Mouse (Mus musculus): ENCODE results near the gene F2rl2. TPM values are rescaled to one million over a fixed set of nuclear protein-coding genes. Genes with fewer than 3 reads are reported as not detected.

F2rl2 gene
- polyA plus RNA-seq, 1 experiment from 2014 or later: 13.0 TPM

DNA sequence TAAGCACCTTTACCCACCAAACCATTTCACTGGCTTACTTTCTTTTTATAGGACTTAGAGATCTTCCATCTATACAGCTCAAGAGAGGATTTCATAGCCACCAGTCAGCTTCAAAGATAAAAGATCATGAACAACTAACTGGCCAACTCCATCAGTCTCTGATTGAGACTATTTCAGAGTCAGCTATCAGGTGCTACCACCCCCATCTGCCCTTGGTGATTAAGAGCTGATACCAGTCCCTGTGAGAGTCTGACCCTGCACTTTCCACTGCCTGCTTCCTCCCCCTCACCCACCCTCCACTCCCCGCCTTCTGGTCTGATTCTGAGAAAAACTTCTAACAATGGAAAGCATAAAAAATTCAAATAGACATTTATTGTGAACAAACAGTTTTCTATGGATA is 8.1 kb upstream of the F2rl2 start:
- peaks cover 14% of the 10 kb centered on the region for H3K4me1 ChIP-seq (ENCODE audit: insufficient read depth)
- no peak for TF ChIP-seq CTCF (IDR thresholded peaks at IDR 0.05; ENCODE audit: low read depth)
- TF ChIP-seq EP300 (IDR thresholded peaks at IDR 0.05; ENCODE audit: low read depth): peak; percentile 88
- no peaks in the 10 kb centered on the region for H3K27me3 ChIP-seq (ENCODE audit: insufficient read depth, low read length)
- WGBS (ENCODE audit: insufficient replicate concordance): 53% methylated on average over 1 of the region's 1 CpGs
- ATAC-seq (peak; percentile 63), DNase-seq (peak; percentile 42)
- H3K4me2 ChIP-seq (ENCODE audit: low read depth, low read length): peak overlapping the region; percentile 27; the same call in 1 of the 2 replicates
- no peaks in the 10 kb centered on the region for H3K9me3 ChIP-seq (ENCODE audit: low read length)
- H3K36me3 ChIP-seq (replicated peaks; ENCODE audit: insufficient read depth, low read length): peaks cover 31% of the 10 kb centered on the region
- no peak overlapping the region for H3K4me3 ChIP-seq (ENCODE audit: low read depth, low read length)
- H3K27ac ChIP-seq (ENCODE audit: low read depth): no peak overlapping the region
- H3K9ac ChIP-seq (replicated peaks): no peak overlapping the region

DNA sequence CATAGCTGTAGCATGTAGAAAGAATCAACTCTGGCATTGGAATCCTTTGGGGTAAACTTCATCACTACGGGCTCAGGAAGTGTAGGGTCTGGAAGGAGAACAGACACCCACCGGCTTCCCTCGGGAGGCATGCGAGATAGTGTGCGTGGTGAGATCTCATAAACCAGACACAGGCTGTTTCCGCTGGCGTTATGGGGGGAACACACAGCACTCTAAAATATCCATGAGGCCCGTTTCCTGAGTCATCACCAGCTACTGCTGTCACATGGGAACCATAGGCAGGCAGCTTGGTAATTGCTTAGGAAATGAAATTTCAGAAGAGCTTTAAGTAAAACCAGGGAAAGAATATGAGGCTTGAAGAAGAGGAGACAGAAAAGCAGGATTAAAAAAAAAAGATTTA is 4.5 kb upstream of the F2rl2 start:
- H3K27ac ChIP-seq (ENCODE audit: low read depth): no peak overlapping the region
- no peak overlapping the region for H3K9ac ChIP-seq (replicated peaks)
- H3K27me3 ChIP-seq (ENCODE audit: insufficient read depth, low read length): no peaks in the 10 kb centered on the region
- no peak overlapping the region for H3K4me3 ChIP-seq (ENCODE audit: low read depth, low read length)
- no peak for TF ChIP-seq CTCF (IDR thresholded peaks at IDR 0.05; ENCODE audit: low read depth)
- no peak for TF ChIP-seq EP300 (IDR thresholded peaks at IDR 0.05; ENCODE audit: low read depth)
- peaks cover 23% of the 10 kb centered on the region for H3K36me3 ChIP-seq (replicated peaks; ENCODE audit: insufficient read depth, low read length)
- H3K4me1 ChIP-seq (ENCODE audit: insufficient read depth): peaks cover 21% of the 10 kb centered on the region
- ATAC-seq: no peak
- no peaks in the 10 kb centered on the region for H3K9me3 ChIP-seq (ENCODE audit: low read length)
- DNase-seq: no peak
- 63% methylated on average over 8 of the region's 8 CpGs for WGBS (ENCODE audit: insufficient replicate concordance)
- no peak overlapping the region for H3K4me2 ChIP-seq (ENCODE audit: low read depth, low read length)

DNA sequence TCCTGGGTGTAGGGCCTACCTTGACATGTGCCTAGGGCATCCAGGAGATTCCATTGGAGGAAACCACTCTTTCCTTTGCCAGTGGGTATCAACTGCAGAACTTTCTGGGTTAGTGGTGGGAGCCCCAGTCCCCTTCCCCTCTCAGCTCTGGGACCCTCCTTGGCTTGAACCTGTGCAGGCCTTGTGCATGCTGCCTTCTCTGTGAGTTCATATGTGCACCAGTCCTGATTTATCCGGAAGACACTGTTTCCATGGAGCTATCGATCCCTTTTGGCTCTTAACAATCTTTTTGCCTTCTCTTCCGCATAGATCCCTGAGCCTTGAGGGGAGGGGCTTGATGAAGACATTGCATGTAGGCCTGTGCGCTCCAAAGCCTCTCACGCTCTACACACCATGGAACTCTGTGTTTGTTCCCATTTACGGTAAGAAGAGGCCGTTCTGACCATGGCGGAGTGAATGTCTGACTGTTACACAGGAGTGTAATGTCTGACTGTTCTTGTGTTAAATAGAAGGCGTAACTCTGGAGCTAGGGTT is 466 bp upstream of the F2rl2 start:
- 90% methylated on average over 9 of the region's 9 CpGs for WGBS (ENCODE audit: insufficient replicate concordance)
- Histone ChIP-seq H3K9ac (replicated peaks) (no peak overlapping the region), H3K4me3 (ENCODE audit: low read depth, low read length) (no peak overlapping the region), H3K4me1 (ENCODE audit: insufficient read depth) (peaks cover 6% of the 10 kb centered on the region; the same call in 1 of the 2 replicates), H3K27ac (ENCODE audit: low read depth) (no peak overlapping the region), H3K4me2 (ENCODE audit: low read depth, low read length) (no peak overlapping the region), H3K9me3 (ENCODE audit: low read length) (no peaks in the 10 kb centered on the region), H3K27me3 (ENCODE audit: insufficient read depth, low read length) (no peaks in the 10 kb centered on the region), H3K36me3 (replicated peaks; ENCODE audit: insufficient read depth, low read length) (peaks cover 13% of the 10 kb centered on the region)
- TF ChIP-seq CTCF (IDR thresholded peaks at IDR 0.05; ENCODE audit: low read depth) (no peak), EP300 (IDR thresholded peaks at IDR 0.05; ENCODE audit: low read depth) (no peak)
- DNase-seq (no peak), ATAC-seq (no peak)

DNA sequence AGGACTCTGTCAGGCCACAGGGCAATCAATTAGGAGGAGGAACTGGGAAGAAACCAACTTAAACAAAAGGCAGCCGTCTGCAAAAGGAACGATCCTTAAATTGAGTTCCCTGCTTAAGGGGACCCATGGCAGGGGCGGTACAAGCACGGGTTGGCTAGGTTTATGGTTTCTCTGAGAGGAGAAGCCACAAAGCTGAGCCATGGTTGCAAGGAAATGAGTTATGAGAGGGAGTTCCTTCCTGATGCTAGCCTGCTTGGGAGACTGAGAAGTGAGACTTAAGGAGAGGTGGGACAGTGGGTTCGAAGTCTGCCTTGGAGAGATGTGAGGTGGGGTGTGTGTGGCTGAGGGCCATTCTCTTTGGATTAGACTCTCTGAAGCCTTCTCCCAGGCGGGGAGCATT is 1.2 kb downstream of the F2rl2 start:
- Histone ChIP-seq H3K4me1 (ENCODE audit: insufficient read depth) (peaks cover 6% of the 10 kb centered on the region; the same call in 1 of the 2 replicates), H3K9me3 (ENCODE audit: low read length) (no peaks in the 10 kb centered on the region), H3K27ac (ENCODE audit: low read depth) (no peak overlapping the region), H3K4me3 (ENCODE audit: low read depth, low read length) (no peak overlapping the region), H3K9ac (replicated peaks) (no peak overlapping the region), H3K36me3 (replicated peaks; ENCODE audit: insufficient read depth, low read length) (peaks cover 7% of the 10 kb centered on the region; the same call in 1 of the 2 replicates), H3K27me3 (ENCODE audit: insufficient read depth, low read length) (no peaks in the 10 kb centered on the region), H3K4me2 (ENCODE audit: low read depth, low read length) (0 out of 2 replicates have a peak overlapping the region, but pooled peaks have one; percentile 10)
- DNase-seq (no peak), ATAC-seq (no peak)
- no peak for TF ChIP-seq EP300 (IDR thresholded peaks at IDR 0.05; ENCODE audit: low read depth)
- TF ChIP-seq CTCF (IDR thresholded peaks at IDR 0.05; ENCODE audit: low read depth): no peak
- 30% methylated on average over 6 of the region's 6 CpGs for WGBS (ENCODE audit: insufficient replicate concordance)

DNA sequence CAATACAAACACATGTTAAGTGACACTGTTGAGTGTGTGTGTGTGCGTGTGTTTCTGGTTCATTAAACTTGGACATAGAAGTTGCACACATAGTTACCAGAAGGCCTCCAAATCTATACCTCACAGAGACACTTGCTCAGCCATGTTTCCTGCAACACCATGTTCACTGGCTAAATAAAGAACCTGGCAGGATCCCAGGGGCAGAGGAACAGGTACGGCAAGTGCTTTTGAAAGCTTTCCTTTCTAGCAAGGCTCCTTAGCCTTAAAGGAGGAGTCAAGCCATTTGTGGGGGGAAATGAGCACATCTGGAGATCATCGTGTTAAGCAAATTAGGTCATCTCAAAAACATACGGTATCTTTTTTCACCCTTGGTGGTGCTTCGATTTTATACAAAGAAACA is 6.7 kb downstream of the F2rl2 start:
- 75% methylated on average over 5 of the region's 5 CpGs for WGBS (ENCODE audit: insufficient replicate concordance)
- Histone ChIP-seq H3K27me3 (ENCODE audit: insufficient read depth, low read length) (no peaks in the 10 kb centered on the region), H3K4me3 (ENCODE audit: low read depth, low read length) (no peak overlapping the region), H3K9ac (replicated peaks) (no peak overlapping the region), H3K4me1 (ENCODE audit: insufficient read depth) (no peaks in the 10 kb centered on the region), H3K4me2 (ENCODE audit: low read depth, low read length) (no peak overlapping the region), H3K9me3 (ENCODE audit: low read length) (no peaks in the 10 kb centered on the region), H3K27ac (ENCODE audit: low read depth) (no peak overlapping the region), H3K36me3 (replicated peaks; ENCODE audit: insufficient read depth, low read length) (peaks cover 16% of the 10 kb centered on the region)
- no peak for ATAC-seq
- DNase-seq: no peak
- TF ChIP-seq CTCF (IDR thresholded peaks at IDR 0.05; ENCODE audit: low read depth) (no peak), EP300 (IDR thresholded peaks at IDR 0.05; ENCODE audit: low read depth) (no peak)

DNA sequence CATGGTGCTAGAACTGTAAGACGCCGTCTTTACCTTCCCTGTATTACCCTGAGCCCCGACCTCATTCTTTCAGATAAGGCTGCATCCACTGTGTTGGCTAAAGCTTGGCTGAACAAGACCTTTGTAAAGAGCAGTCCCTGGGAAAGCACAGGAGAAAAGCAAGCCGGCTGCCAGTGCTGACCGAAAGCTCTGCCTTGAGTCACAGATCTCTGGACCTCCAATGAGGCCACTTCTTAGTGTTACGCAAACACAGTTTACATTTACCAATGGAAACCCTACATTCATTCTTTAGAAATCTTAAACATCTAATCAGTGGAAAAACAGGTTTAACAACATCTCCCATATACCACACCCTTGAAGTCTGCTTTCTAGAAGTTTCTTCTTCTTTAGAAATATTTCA is 8.9 kb downstream of the F2rl2 start:
- H3K9me3 ChIP-seq (ENCODE audit: low read length): no peaks in the 10 kb centered on the region
- DNase-seq: no peak
- 87% methylated on average over 6 of the region's 6 CpGs for WGBS (ENCODE audit: insufficient replicate concordance)
- H3K36me3 ChIP-seq (replicated peaks; ENCODE audit: insufficient read depth, low read length): peaks cover 16% of the 10 kb centered on the region
- H3K4me1 ChIP-seq (ENCODE audit: insufficient read depth): no peaks in the 10 kb centered on the region
- no peak overlapping the region for H3K4me3 ChIP-seq (ENCODE audit: low read depth, low read length)
- H3K27me3 ChIP-seq (ENCODE audit: insufficient read depth, low read length): no peaks in the 10 kb centered on the region
- ATAC-seq: no peak
- TF ChIP-seq EP300 (IDR thresholded peaks at IDR 0.05; ENCODE audit: low read depth) (no peak), CTCF (IDR thresholded peaks at IDR 0.05; ENCODE audit: low read depth) (no peak)
- H3K4me2 ChIP-seq (ENCODE audit: low read depth, low read length): no peak overlapping the region
- no peak overlapping the region for H3K27ac ChIP-seq (ENCODE audit: low read depth)
- H3K9ac ChIP-seq (replicated peaks): no peak overlapping the region

DNA sequence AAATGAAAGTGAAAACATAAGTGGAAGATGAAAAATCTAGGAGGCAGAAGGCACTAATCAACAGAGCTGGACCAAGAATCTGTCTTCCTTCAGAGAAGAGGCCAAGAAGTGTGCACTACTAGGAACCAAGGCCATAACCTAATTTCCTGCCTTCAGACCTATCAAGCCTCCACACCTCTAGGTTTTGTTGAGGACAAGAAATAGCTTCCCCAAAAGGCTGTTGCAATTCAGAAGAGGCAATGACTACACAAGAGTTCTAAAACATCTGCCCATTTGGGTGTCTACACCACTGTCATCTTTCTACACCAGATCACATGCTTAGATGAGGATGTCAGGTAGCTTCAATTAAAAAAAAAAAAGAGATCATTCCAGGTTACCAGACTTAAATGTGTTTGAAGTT is 15.4 kb downstream of the F2rl2 start:
- TF ChIP-seq EP300 (IDR thresholded peaks at IDR 0.05; ENCODE audit: low read depth): no peak
- Histone ChIP-seq H3K27me3 (ENCODE audit: insufficient read depth, low read length) (no peaks in the 10 kb centered on the region), H3K4me3 (ENCODE audit: low read depth, low read length) (no peak overlapping the region), H3K9me3 (ENCODE audit: low read length) (no peaks in the 10 kb centered on the region), H3K4me1 (ENCODE audit: insufficient read depth) (no peaks in the 10 kb centered on the region), H3K27ac (ENCODE audit: low read depth) (no peak overlapping the region), H3K36me3 (replicated peaks; ENCODE audit: insufficient read depth, low read length) (peaks cover 35% of the 10 kb centered on the region), H3K4me2 (ENCODE audit: low read depth, low read length) (no peak overlapping the region), H3K9ac (replicated peaks) (no peak overlapping the region)
- DNase-seq: no peak
- no peak for ATAC-seq

Data from liver, postnatal 0 days (tissue).